Mouse (Mus musculus): ENCODE measurements around the gene Zfp758. TPM values are rescaled to one million over a fixed set of nuclear protein-coding genes. Genes with fewer than 3 reads are reported as not detected.

Gene Zfp758
- polyA plus RNA-seq (2012; rRNA removed; ENCODE audit: low replicate concordance), result 0.06 and 0.29 TPM in 2 replicates

DNA sequence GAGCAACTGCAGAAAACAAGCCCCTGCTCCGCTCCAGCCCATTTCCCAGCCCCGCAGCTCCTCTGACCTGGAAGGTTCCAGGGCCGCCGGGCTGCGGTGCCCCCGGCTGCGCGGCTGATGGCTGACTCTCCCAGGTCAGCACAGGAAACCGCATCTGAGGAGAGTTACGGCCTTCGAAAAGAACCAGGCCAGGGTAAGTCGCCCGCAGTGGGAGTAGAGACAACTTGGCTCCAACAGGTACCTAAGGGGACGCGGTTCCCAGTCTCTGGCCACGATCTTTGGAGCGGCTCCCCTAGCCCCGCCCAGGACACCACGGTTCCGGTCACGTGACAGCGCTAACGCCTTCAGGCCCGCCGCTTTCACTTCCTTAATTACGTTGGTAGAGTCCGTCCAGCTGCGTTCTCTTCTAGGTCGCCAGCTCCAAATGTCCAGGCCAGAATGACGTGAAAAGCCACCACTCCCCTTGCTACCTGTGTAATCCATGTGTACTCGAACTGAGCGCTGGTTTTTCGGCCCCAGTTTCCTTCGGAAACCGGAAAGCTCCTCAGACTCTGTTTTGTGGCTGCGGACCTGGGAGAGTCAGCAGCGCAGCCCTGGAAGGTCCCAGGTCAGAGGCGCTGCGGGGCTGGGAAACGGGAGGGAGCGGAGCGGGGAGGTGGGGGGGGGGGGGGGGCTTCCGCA lies at the start of gene Zfp758, which contains the start of gene Zfp944:
TSS of gene Zfp758 (plus strand) at position 353 of the 681 bp plus-strand sequence.
TSS of gene Zfp944 (minus strand) at position 300 of the 681 bp plus-strand sequence.

DNA sequence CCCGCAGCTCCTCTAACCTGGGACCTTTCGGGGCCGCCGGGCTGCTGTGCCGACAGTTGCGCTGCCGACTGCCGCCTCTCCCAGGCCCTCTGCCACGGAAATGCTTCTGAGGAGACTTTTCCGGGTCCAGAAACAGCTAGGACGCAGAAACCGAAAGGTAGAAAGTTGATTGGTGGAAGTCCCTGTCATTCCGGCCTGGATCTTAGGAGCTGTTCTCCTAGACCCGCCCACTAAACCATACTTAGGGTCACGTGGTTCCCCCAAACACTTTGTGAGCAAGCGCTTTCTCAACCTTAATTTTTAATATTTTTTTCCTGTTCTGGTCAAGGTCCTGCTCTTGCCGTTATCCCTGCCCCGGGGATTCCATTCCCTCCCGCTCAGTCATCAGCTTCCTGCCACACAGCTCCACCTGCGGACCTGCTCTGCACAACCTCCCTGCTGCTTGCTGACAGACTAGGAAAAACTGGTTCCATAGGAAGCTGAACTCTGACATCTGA lies 46.5 kb upstream of the Zfp758 start, which contains the start of gene CT030661.1:
TSS of gene CT030661.1 (minus strand) at position 108 of the 497 bp plus-strand sequence.

DNA sequence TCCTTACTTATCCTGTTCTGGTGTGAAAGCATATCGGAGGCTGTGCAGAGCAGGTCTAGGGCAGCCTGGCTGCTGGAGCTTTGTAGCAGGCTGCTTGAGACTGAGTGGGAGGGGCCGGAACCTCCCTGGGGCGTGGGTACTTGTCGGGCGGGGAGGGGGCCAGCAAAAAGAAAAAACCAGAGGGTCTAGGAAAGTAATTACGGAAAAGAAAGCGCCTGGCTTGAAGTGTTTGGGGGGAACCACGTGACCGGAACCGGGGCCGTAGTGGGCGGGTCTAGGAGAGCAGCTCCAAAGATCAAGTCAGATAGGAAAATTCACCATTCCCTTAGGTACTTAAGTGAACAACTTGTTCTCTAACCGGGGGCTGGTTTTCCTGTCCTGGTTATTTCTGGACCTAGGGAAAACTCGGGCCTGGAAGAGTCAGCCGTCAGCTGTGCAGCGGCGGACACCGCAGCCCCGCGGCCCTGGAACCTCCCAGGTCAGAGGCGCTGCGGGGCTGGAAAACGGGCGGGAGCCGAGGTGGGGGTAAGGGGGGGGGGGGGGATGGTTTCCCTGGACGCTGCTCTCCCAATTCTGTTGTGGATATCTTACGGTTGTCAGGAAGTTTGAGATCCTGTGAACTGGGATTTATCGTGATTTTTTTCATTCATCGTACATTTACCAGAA lies 62.8 kb downstream of the Zfp758 start, which contains the start of gene Zfp946:
TSS of gene Zfp946 (plus strand) at position 271 of the 666 bp plus-strand sequence.

Other genes starting within 250 kb of the Zfp758 start
- not detected in 2 replicates for gene Zfp947, start 195.3 kb upstream of the Zfp758 start, polyA plus RNA-seq (2012; rRNA removed; ENCODE audit: low replicate concordance)
- 0.02 TPM in 1 of 2 replicates, not detected in the other for gene Zfp994, start 135.8 kb upstream of the Zfp758 start, polyA plus RNA-seq (2012; rRNA removed; ENCODE audit: low replicate concordance)
- gene CT030661.1, start 46.6 kb upstream of the Zfp758 start, polyA plus RNA-seq (2012; rRNA removed; ENCODE audit: low replicate concordance), result 0.06 and 0.11 TPM in 2 replicates
- 2.4 and 3.0 TPM in 2 replicates for gene Zfp944, start 53 bp upstream of the Zfp758 start, polyA plus RNA-seq (2012; rRNA removed; ENCODE audit: low replicate concordance)
- gene Zfp946, start 62.8 kb downstream of the Zfp758 start, polyA plus RNA-seq (2012; rRNA removed; ENCODE audit: low replicate concordance), result 1.6 and 4.8 TPM in 2 replicates
- not detected in 2 replicates for gene Vmn2r111, start 212.0 kb downstream of the Zfp758 start, polyA plus RNA-seq (2012; rRNA removed; ENCODE audit: low replicate concordance)
- not detected in 2 replicates for gene Vmn2r112, start 239.5 kb downstream of the Zfp758 start, polyA plus RNA-seq (2012; rRNA removed; ENCODE audit: low replicate concordance)